Mouse (Mus musculus): ENCODE results near the gene Nthl1.

Nthl1 gene

GRCm38 (mm10) chr17:24635024-24635423, 2.5 kb downstream of the Nthl1 start:
- Histone ChIP-seq H3K9me3 (ENCODE audit: low read length) (no peaks in the 10 kb centered on the region), H3K27me3 (ENCODE audit: insufficient read depth, low read length) (no peaks in the 10 kb centered on the region), H3K36me3 (ENCODE audit: insufficient read depth, low read length) (peaks cover 66% of the 10 kb centered on the region), H3K4me1 (replicated peaks; ENCODE audit: low read depth, low read length) (peaks cover 78% of the 10 kb centered on the region), H3K4me3 (replicated peaks; ENCODE audit: low read length) (no peak overlapping the region; the same call in 1 of the 2 replicates)
- TF ChIP-seq NANOG (IDR thresholded peaks at IDR 0.05; ENCODE audit: borderline replicate concordance, low read length) (no peak), CTCF (conservative IDR thresholded peaks at IDR 0.05; ENCODE audit: low read length) (no peak), POU5F1 (IDR thresholded peaks at IDR 0.05; ENCODE audit: borderline replicate concordance, low read length) (no peak)

DNA sequence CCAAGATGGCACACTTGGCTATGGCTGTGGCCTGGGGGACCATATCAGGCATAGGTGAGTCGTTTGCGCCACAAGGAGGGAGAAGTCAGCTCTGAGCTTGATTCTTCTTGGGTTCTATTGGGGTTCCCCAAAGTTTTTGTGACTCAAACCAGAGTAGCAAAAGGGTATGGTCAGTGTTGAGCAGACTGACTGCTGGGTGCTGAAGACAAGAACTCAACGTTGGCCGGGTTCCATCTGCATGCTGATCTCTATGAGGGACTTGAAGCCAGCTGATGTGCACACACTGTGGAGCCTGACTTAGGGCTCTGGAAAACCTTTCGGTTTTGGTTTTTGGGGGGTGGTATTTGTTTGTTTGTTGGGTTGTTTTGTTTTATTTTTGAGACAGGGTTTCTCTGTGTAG, 3.2 kb downstream of the Nthl1 start:
- no peak for TF ChIP-seq POU5F1 (IDR thresholded peaks at IDR 0.05; ENCODE audit: borderline replicate concordance, low read length)
- no peak for TF ChIP-seq NANOG (IDR thresholded peaks at IDR 0.05; ENCODE audit: borderline replicate concordance, low read length)
- TF ChIP-seq CTCF (conservative IDR thresholded peaks at IDR 0.05; ENCODE audit: low read length), result no peak
- H3K4me3 ChIP-seq (replicated peaks; ENCODE audit: low read length), result no peak overlapping the region
- peaks cover 83% of the 10 kb centered on the region for H3K4me1 ChIP-seq (replicated peaks; ENCODE audit: low read depth, low read length)
- no peaks in the 10 kb centered on the region for H3K9me3 ChIP-seq (ENCODE audit: low read length)
- H3K36me3 ChIP-seq (ENCODE audit: insufficient read depth, low read length), result peaks cover 61% of the 10 kb centered on the region
- H3K27me3 ChIP-seq (ENCODE audit: insufficient read depth, low read length), result no peaks in the 10 kb centered on the region

DNA sequence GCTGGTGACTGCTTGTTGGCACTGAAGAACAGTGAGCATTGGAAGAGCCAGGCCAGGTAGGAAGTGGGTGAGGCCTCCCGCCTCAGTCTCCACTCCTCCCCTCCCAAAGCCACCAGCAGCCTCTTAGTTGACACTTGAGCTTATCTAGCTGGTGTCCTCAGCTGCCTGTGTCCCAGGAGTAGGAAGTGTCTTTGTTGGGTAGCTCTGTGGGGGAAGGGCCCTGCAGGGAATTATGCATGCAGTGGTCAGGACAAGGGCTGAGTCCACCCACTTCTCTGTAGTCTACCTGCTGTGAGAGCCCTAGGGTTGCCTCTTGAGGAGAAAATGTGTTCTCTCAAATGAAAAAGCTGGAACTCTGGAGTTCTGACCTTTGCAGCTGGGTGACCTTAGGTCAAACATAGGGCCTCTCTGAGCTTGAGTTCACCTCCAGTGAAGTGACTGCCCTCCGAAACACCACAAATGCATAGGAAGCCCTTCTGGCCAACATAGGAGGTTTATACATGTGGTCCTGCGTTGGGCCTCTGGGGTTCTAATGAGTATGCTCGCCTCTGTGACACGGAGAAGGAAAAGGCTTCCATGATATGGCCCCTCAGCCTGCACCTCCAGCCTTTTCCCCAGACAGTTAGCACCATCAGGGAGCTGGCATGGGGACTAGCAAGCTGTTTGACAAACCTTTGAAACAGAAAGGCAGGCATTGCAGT, 4.5 kb downstream of the Nthl1 start:
- H3K4me1 ChIP-seq (replicated peaks; ENCODE audit: low read depth, low read length), result peaks cover 86% of the 10 kb centered on the region
- H3K27me3 ChIP-seq (ENCODE audit: insufficient read depth, low read length), result no peaks in the 10 kb centered on the region
- TF ChIP-seq NANOG (IDR thresholded peaks at IDR 0.05; ENCODE audit: borderline replicate concordance, low read length) (no peak), POU5F1 (IDR thresholded peaks at IDR 0.05; ENCODE audit: borderline replicate concordance, low read length) (no peak), CTCF (conservative IDR thresholded peaks at IDR 0.05; ENCODE audit: low read length) (no peak)
- H3K36me3 ChIP-seq (ENCODE audit: insufficient read depth, low read length), result peaks cover 60% of the 10 kb centered on the region
- H3K9me3 ChIP-seq (ENCODE audit: low read length), result no peaks in the 10 kb centered on the region
- peak overlapping the region; percentile 21 for H3K4me3 ChIP-seq (replicated peaks; ENCODE audit: low read length)

GRCm38 (mm10) chr17:24638214-24638613, 5.7 kb downstream of the Nthl1 start:
- Histone ChIP-seq H3K36me3 (ENCODE audit: insufficient read depth, low read length) (peaks cover 72% of the 10 kb centered on the region), H3K4me1 (replicated peaks; ENCODE audit: low read depth, low read length) (peaks cover 92% of the 10 kb centered on the region), H3K4me3 (replicated peaks; ENCODE audit: low read length) (no peak overlapping the region), H3K9me3 (ENCODE audit: low read length) (no peaks in the 10 kb centered on the region), H3K27me3 (ENCODE audit: insufficient read depth, low read length) (no peaks in the 10 kb centered on the region)
- TF ChIP-seq POU5F1 (IDR thresholded peaks at IDR 0.05; ENCODE audit: borderline replicate concordance, low read length) (no peak), CTCF (conservative IDR thresholded peaks at IDR 0.05; ENCODE audit: low read length) (no peak), NANOG (IDR thresholded peaks at IDR 0.05; ENCODE audit: borderline replicate concordance, low read length) (no peak)

DNA sequence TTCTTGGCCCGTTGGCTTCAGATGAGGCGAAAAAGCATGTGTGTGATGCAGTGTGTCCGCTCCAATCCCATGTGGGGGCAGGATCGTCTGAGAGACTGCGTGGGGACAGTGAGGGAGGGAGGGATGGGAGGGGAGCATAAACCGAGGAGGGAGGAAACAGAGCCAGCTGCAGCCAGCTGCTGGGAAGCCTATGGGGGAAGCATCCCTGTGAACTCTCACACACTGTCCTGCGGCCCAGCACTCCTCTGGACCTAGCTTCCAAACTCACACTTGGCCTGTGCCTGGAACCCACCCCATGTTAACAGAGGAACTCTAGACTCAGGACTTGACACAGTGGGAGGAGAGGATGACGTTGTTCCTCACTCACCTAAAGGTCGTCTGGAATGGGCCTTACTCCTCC, 6.4 kb downstream of the Nthl1 start:
- TF ChIP-seq NANOG (IDR thresholded peaks at IDR 0.05; ENCODE audit: borderline replicate concordance, low read length), result no peak
- no peak for TF ChIP-seq CTCF (conservative IDR thresholded peaks at IDR 0.05; ENCODE audit: low read length)
- TF ChIP-seq POU5F1 (IDR thresholded peaks at IDR 0.05; ENCODE audit: borderline replicate concordance, low read length), result no peak

DNA sequence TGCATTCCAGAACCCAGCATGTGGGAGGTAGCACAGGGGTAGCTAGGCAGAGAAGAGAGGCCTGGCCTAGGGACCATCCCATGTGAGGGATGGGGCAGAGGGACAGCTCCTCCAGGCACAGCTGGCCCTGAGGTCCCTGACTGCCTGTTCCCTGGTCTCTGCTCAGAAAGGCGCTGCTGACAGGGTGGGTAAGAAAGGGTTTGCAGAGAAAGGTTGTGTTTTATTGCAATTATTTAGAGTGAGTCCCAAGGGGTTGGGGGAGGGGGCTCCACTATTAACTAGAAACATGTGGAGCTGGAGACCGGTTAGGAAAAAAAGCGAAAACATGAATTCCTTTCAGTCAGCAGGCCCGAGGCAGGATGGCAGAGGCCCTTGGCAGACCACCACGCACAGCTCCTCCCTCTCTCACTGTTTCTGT, 7.1 kb downstream of the Nthl1 start:
- no peak for TF ChIP-seq CTCF (conservative IDR thresholded peaks at IDR 0.05; ENCODE audit: low read length)
- TF ChIP-seq NANOG (IDR thresholded peaks at IDR 0.05; ENCODE audit: borderline replicate concordance, low read length), result no peak
- no peak for TF ChIP-seq POU5F1 (IDR thresholded peaks at IDR 0.05; ENCODE audit: borderline replicate concordance, low read length)
- no peaks in the 10 kb centered on the region for H3K9me3 ChIP-seq (ENCODE audit: low read length)
- H3K4me1 ChIP-seq (replicated peaks; ENCODE audit: low read depth, low read length), result peaks cover 94% of the 10 kb centered on the region
- peaks cover 66% of the 10 kb centered on the region for H3K36me3 ChIP-seq (ENCODE audit: insufficient read depth, low read length)
- H3K4me3 ChIP-seq (replicated peaks; ENCODE audit: low read length), result peak overlapping the region; percentile 80
- no peaks in the 10 kb centered on the region for H3K27me3 ChIP-seq (ENCODE audit: insufficient read depth, low read length)

More for the DNA sequence above, 6.4 kb downstream of the Nthl1 start:
- no peaks in the 10 kb centered on the region for H3K27me3 ChIP-seq (ENCODE audit: insufficient read depth, low read length)
- peaks cover 92% of the 10 kb centered on the region for H3K4me1 ChIP-seq (replicated peaks; ENCODE audit: low read depth, low read length)
- H3K36me3 ChIP-seq (ENCODE audit: insufficient read depth, low read length), result peaks cover 72% of the 10 kb centered on the region
- no peaks in the 10 kb centered on the region for H3K9me3 ChIP-seq (ENCODE audit: low read length)
- peak overlapping the region; percentile 80 for H3K4me3 ChIP-seq (replicated peaks; ENCODE audit: low read length)

- Histone ChIP-seq H3K4me1 (replicated peaks; ENCODE audit: low read depth, low read length) (peaks cover 94% of the 10 kb centered on the region), H3K27me3 (ENCODE audit: insufficient read depth, low read length) (no peaks in the 10 kb centered on the region), H3K9me3 (ENCODE audit: low read length) (no peaks in the 10 kb centered on the region), H3K36me3 (ENCODE audit: insufficient read depth, low read length) (peaks cover 60% of the 10 kb centered on the region), H3K4me3 (replicated peaks; ENCODE audit: low read length) (peak overlapping the region; percentile 80)
- TF ChIP-seq NANOG (IDR thresholded peaks at IDR 0.05; ENCODE audit: borderline replicate concordance, low read length) (no peak), POU5F1 (IDR thresholded peaks at IDR 0.05; ENCODE audit: borderline replicate concordance, low read length) (no peak), CTCF (conservative IDR thresholded peaks at IDR 0.05; ENCODE audit: low read length) (no peak)
Measured at GRCm38 (mm10) chr17:24640119-24640518, 7.6 kb downstream of the Nthl1 start.

- peaks cover 56% of the 10 kb centered on the region for H3K36me3 ChIP-seq (ENCODE audit: insufficient read depth, low read length)
- TF ChIP-seq NANOG (IDR thresholded peaks at IDR 0.05; ENCODE audit: borderline replicate concordance, low read length), result no peak
- no peak for TF ChIP-seq CTCF (conservative IDR thresholded peaks at IDR 0.05; ENCODE audit: low read length)
- no peaks in the 10 kb centered on the region for H3K27me3 ChIP-seq (ENCODE audit: insufficient read depth, low read length)
- H3K9me3 ChIP-seq (ENCODE audit: low read length), result no peaks in the 10 kb centered on the region
- peaks cover 94% of the 10 kb centered on the region for H3K4me1 ChIP-seq (replicated peaks; ENCODE audit: low read depth, low read length)
- H3K4me3 ChIP-seq (replicated peaks; ENCODE audit: low read length), result peak overlapping the region; percentile 80
Measured at GRCm38 (mm10) chr17:24640581-24640980, 8.1 kb downstream of the Nthl1 start.

DNA sequence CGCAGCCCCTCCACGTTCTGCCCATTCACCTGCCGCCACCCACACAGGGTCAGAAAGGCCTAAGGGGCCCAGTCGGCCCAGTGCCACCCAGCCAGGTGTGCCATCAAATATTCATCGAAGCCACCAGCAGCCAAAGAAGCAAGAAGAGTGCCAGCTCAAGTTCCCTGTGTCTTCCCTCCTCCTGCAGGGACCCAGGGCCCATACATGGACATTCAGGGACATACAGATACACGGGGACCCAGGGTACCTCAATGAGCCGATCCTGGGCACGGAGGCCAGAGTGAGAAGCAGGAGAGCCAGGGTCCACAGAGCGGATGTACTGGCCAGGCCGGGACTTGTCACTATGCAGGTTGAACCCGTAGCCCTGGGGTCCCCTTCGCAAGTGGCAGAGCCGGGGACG, 9.5 kb downstream of the Nthl1 start:
- no peaks in the 10 kb centered on the region for H3K27me3 ChIP-seq (ENCODE audit: insufficient read depth, low read length)

More for the DNA sequence above, 9.5 kb downstream of the Nthl1 start:
- no peaks in the 10 kb centered on the region for H3K9me3 ChIP-seq (ENCODE audit: low read length)
- H3K4me1 ChIP-seq (replicated peaks; ENCODE audit: low read depth, low read length), result peaks cover 95% of the 10 kb centered on the region
- TF ChIP-seq CTCF (conservative IDR thresholded peaks at IDR 0.05; ENCODE audit: low read length), result no peak
- TF ChIP-seq POU5F1 (IDR thresholded peaks at IDR 0.05; ENCODE audit: borderline replicate concordance, low read length), result no peak
- TF ChIP-seq NANOG (IDR thresholded peaks at IDR 0.05; ENCODE audit: borderline replicate concordance, low read length), result no peak
- peaks cover 47% of the 10 kb centered on the region for H3K36me3 ChIP-seq (ENCODE audit: insufficient read depth, low read length)
- H3K4me3 ChIP-seq (replicated peaks; ENCODE audit: low read length), result peak overlapping the region; percentile 17; the same call in 1 of the 2 replicates

Data from E14TG2a.4 (cell line).